Mouse (Mus musculus): ENCODE measurements around the gene Meis1. TPM values are rescaled to one million over a fixed set of nuclear protein-coding genes. Genes with fewer than 3 reads are reported as not detected.

Meis1 gene
- polyA plus RNA-seq, 1 experiment from 2014 or later = 189 TPM

GRCm38 (mm10) chr11:18845900-18846299 is 172.9 kb downstream of the Meis1 start:
- H3K27ac ChIP-seq (ENCODE audit: low read depth, low read length) = no peak overlapping the region
- no peak overlapping the region for H3K4me3 ChIP-seq (ENCODE audit: low read depth, low read length)
- ATAC-seq (ENCODE audit: insufficient read depth, low FRiP score, low TSS enrichment) (no peak), DNase-seq (ENCODE audit: low spot score) (no peak)
- no peaks in the 10 kb centered on the region for H3K27me3 ChIP-seq (ENCODE audit: control insufficient read depth, insufficient read depth, low read length)
- WGBS = 91% methylated on average over 3 of the region's 3 CpGs
- no peak overlapping the region for H3K4me2 ChIP-seq (ENCODE audit: low read depth)
- no peaks in the 10 kb centered on the region for H3K9me3 ChIP-seq (ENCODE audit: control insufficient read depth, low read length)
- no peaks in the 10 kb centered on the region for H3K4me1 ChIP-seq (ENCODE audit: control insufficient read depth, insufficient read depth, low read length)
- no peak overlapping the region for H3K9ac ChIP-seq (ENCODE audit: low read length)
- no peaks in the 10 kb centered on the region for H3K36me3 ChIP-seq (ENCODE audit: control insufficient read depth, insufficient read depth, low read length)

- no peak for DNase-seq (ENCODE audit: low spot score)
- Histone ChIP-seq H3K27me3 (ENCODE audit: control insufficient read depth, insufficient read depth, low read length) (no peaks in the 10 kb centered on the region), H3K36me3 (ENCODE audit: control insufficient read depth, insufficient read depth, low read length) (no peaks in the 10 kb centered on the region), H3K4me3 (ENCODE audit: low read depth, low read length) (no peak overlapping the region), H3K27ac (ENCODE audit: low read depth, low read length) (no peak overlapping the region), H3K9ac (ENCODE audit: low read length) (no peak overlapping the region), H3K4me2 (ENCODE audit: low read depth) (no peak overlapping the region), H3K4me1 (ENCODE audit: control insufficient read depth, insufficient read depth, low read length) (no peaks in the 10 kb centered on the region), H3K9me3 (ENCODE audit: control insufficient read depth, low read length) (no peaks in the 10 kb centered on the region)
- WGBS = 87% methylated on average over 6 of the region's 6 CpGs
- no peak for ATAC-seq (ENCODE audit: insufficient read depth, low FRiP score, low TSS enrichment)
Observed at GRCm38 (mm10) chr11:18845466-18845865, 173.3 kb downstream of the Meis1 start.

GRCm38 (mm10) chr11:18830087-18830486 is 188.7 kb downstream of the Meis1 start:
- Histone ChIP-seq H3K4me3 (ENCODE audit: low read depth, low read length) (no peak overlapping the region), H3K27me3 (ENCODE audit: control insufficient read depth, insufficient read depth, low read length) (no peaks in the 10 kb centered on the region), H3K27ac (ENCODE audit: low read depth, low read length) (no peak overlapping the region), H3K4me1 (ENCODE audit: control insufficient read depth, insufficient read depth, low read length) (no peaks in the 10 kb centered on the region), H3K36me3 (ENCODE audit: control insufficient read depth, insufficient read depth, low read length) (no peaks in the 10 kb centered on the region), H3K4me2 (ENCODE audit: low read depth) (no peak overlapping the region), H3K9ac (ENCODE audit: low read length) (no peak overlapping the region), H3K9me3 (ENCODE audit: control insufficient read depth, low read length) (no peaks in the 10 kb centered on the region)
- DNase-seq (ENCODE audit: low spot score) (no peak), ATAC-seq (ENCODE audit: insufficient read depth, low FRiP score, low TSS enrichment) (no peak)
